Mouse (Mus musculus) forebrain, embryonic 14.5 days (tissue): ENCODE measurements around the gene Efcab5. TPM values are rescaled to one million over a fixed set of nuclear protein-coding genes. Genes with fewer than 3 reads are reported as not detected.

Experiments used
- ATAC-seq: fragments of 200-750 bp; cut with Nextera tagmentation; 2 replicates; pipeline ENCODE4 v1.8.0; 2017; ENCODE audit warnings: mild to moderate bottlenecking, moderate library complexity
- DNase-seq: peaks from one replicate; pipeline ENCODE4 v3.0.0-alpha.2; 2015; ENCODE audit warnings: low spot score
- H3K27ac ChIP-seq: fragments of 300-500 bp; sonication (generic); 2 replicates; pipeline ENCODE4 v1.5.1; 2014; ENCODE audit warnings: low read depth, mild to moderate bottlenecking, control low read depth, low read length, moderate library complexity
- H3K27me3 ChIP-seq: fragments of 300-500 bp; sonication (generic); replicated peaks from 2 replicates; pipeline ENCODE4 v1.6.1; 2014; ENCODE audit warnings: low read length, control low read depth, mixed read lengths; ENCODE audit not compliant: control insufficient read depth, insufficient read depth
- H3K36me3 ChIP-seq: fragments of 300-500 bp; sonication (generic); 2 replicates; pipeline ENCODE4 v1.6.1; 2014; ENCODE audit warnings: low read length, control low read depth; ENCODE audit not compliant: control insufficient read depth, insufficient read depth
- H3K4me1 ChIP-seq: fragments of 300-500 bp; sonication (generic); 2 replicates; pipeline ENCODE4 v1.6.1; 2014; ENCODE audit warnings: antibody characterized with exemption, low read length, control low read depth; ENCODE audit not compliant: control insufficient read depth, insufficient read depth
- H3K4me2 ChIP-seq: fragments of 300-500 bp; sonication (generic); 2 replicates; pipeline ENCODE4 v1.6.1; 2014; ENCODE audit warnings: mild to moderate bottlenecking, control low read depth, low read length
- H3K4me3 ChIP-seq: fragments of 300-500 bp; sonication (generic); 2 replicates; pipeline ENCODE4 v1.5.1; 2014; ENCODE audit warnings: low read depth, low read length, control low read depth
- H3K9ac ChIP-seq: fragments of 300-500 bp; sonication (generic); 2 replicates; pipeline ENCODE4 v1.6.1; 2014; ENCODE audit warnings: mild to moderate bottlenecking, low read length, control low read depth, moderate library complexity
- H3K9me3 ChIP-seq: fragments of 300-500 bp; sonication (generic); replicated peaks from 2 replicates; pipeline ENCODE4 v1.6.1; 2016; ENCODE audit warnings: low read length, control low read depth, mixed read lengths; ENCODE audit not compliant: control insufficient read depth
- WGBS: fragments of 180-500 bp; shearing (Covaris S2); extraction: QIAGEN DNeasy Blood & Tissue Kit; methylation state at CpG from one replicate; pipeline ENCODE4 v1.1.7; 2014; 5-methylcytosine and 5-hydroxymethylcytosine counted together
- polyA plus RNA-seq: library from polyadenylated mRNA; unstranded; fragments of >200 nt; fragmentation: Nextera tagmentation; extraction: Ambion mirVana; gene quantifications from 2 replicates; pipeline ENCODE4 v1.2.1, GENCODE M21; 2014

Gene Efcab5
- polyA plus RNA-seq, 1 experiment from 2014 or later = 0.74 TPM

DNA sequence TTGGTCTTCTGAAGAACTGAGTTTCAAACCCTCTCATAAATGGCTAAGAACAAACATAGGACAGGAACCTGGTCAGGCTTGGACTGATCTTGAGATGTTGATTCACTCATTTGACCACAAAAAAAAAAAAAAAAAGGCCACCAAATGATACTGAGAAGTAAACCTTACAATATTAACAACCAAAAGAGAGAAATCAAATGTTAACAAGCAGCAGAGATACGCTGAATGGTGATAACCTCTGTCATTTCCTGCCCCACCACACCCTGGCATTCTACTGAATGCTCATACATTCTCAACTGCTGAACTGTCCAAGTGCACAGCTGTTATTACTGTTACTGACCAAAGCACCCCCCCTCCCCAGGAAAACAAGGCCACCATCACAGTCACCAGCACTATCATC is 11.9 kb upstream of the Efcab5 start:
- Histone ChIP-seq H3K9me3 (no peaks in the 10 kb centered on the region), H3K27ac (no peak overlapping the region), H3K4me1 (peaks cover 2% of the 10 kb centered on the region; the same call in 1 of the 2 replicates), H3K4me3 (no peak overlapping the region), H3K9ac (no peak overlapping the region), H3K36me3 (no peaks in the 10 kb centered on the region), H3K4me2 (no peak overlapping the region), H3K27me3 (no peaks in the 10 kb centered on the region)
- DNase-seq = no peak
- 83% methylated on average over 1 of the region's 1 CpGs for WGBS
- ATAC-seq = no peak

DNA sequence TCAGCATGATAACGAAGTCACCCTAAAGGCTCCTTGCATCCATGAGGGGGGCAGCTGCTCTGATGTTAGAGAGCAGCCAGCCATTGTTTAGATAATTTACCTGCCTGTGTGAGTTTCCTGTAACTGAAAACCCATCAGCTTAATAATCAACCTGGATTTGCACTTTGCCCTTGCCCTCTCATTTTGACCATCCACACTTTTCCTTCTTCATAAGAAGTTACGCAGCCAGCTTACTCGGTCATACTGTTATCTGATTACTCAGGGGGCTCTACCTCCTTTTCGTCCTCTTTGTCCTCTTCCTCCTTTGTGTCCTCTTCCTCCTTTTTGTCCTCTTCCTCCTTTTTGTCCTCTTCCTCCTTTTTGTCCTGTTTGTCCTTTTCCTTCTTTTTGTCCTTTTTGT is 10.9 kb upstream of the Efcab5 start:
- Histone ChIP-seq H3K27me3 (no peaks in the 10 kb centered on the region), H3K4me3 (no peak overlapping the region), H3K9me3 (no peaks in the 10 kb centered on the region), H3K9ac (no peak overlapping the region), H3K27ac (no peak overlapping the region), H3K4me2 (no peak overlapping the region), H3K36me3 (no peaks in the 10 kb centered on the region), H3K4me1 (peaks cover 5% of the 10 kb centered on the region; the same call in 1 of the 2 replicates)
- DNase-seq (no peak), ATAC-seq (no peak)
- 53% methylated on average over 4 of the region's 4 CpGs for WGBS

- no peak overlapping the region for H3K27ac ChIP-seq
- no peak overlapping the region for H3K4me3 ChIP-seq
- ATAC-seq (no peak), DNase-seq (no peak)
- no peaks in the 10 kb centered on the region for H3K27me3 ChIP-seq
- H3K4me2 ChIP-seq = no peak overlapping the region
- H3K4me1 ChIP-seq = peaks cover 14% of the 10 kb centered on the region
- H3K9me3 ChIP-seq = no peaks in the 10 kb centered on the region
- WGBS = 40% methylated on average over 4 of the region's 4 CpGs
- no peaks in the 10 kb centered on the region for H3K36me3 ChIP-seq
- no peak overlapping the region for H3K9ac ChIP-seq
Observed at GRCm38 (mm10) chr11:77196181-77197143, 7.7 kb upstream of the Efcab5 start.

DNA sequence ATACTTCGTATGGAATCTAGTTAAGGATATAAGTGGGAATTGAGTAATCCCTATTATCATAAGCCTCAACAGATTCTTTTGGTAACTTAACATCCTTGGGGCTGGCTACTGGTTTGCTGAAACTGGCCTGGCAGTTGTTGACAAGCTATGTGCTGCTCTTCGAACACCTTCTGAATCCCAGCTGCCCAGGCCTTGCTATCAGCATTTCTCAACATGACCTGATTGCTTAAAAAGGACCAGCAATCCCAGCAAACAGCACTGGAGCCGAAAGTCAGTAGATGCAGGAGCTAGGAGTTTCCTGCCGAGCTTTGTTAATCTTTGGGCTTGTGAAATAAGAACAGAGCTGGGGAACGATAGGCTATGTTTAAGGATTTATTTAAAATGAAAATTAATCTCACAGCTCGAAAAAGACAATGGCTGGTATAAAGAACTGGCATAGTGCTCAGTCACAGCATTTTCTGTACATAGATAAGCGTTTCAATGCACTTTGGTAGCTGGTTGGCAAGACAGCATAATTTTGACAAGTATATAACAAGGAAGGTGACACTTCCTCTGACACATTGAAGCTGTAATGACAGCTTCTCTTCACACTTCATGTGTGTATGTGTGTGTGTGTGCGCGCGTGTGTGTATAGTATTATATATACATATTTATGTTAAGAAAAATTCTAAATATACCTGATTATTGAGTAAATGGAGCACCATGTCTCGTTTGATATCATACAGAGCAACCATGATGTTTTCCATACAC is 6.8 kb upstream of the Efcab5 start:
- H3K9me3 ChIP-seq = no peaks in the 10 kb centered on the region
- H3K9ac ChIP-seq = no peak overlapping the region
- H3K27ac ChIP-seq = no peak overlapping the region
- H3K4me1 ChIP-seq = peaks cover 14% of the 10 kb centered on the region
- peak; percentile 57 for DNase-seq
- H3K4me2 ChIP-seq = no peak overlapping the region
- no peak for ATAC-seq
- H3K27me3 ChIP-seq = no peaks in the 10 kb centered on the region
- 64% methylated on average over 11 of the region's 11 CpGs for WGBS
- no peaks in the 10 kb centered on the region for H3K36me3 ChIP-seq
- no peak overlapping the region for H3K4me3 ChIP-seq

DNA sequence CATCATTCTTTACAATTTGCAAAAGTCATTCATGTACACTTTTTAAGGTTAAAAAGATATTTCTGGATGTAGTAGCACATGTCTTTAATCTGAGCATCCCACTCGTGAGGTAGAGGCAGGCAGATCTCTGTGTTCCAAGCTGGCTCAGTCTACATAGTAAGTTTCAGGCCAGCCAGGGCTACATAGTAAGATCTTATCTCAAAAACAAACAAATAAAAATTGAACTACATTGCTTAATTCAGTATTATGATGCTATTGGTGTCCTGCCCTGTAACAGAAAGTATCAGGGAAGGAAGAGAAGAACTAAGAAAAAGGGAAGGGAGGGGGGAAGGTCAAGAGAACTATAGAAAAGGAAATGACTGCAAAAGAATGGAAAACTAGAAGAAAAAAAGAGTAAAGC is 6.0 kb upstream of the Efcab5 start:
- Histone ChIP-seq H3K4me3 (no peak overlapping the region), H3K9me3 (no peaks in the 10 kb centered on the region), H3K27ac (no peak overlapping the region), H3K4me2 (no peak overlapping the region), H3K4me1 (peaks cover 14% of the 10 kb centered on the region), H3K27me3 (no peaks in the 10 kb centered on the region), H3K9ac (no peak overlapping the region), H3K36me3 (no peaks in the 10 kb centered on the region)
- ATAC-seq (no peak), DNase-seq (no peak)
- 61% methylated on average over 1 of the region's 1 CpGs for WGBS

GRCm38 (mm10) chr11:77193941-77194553 is 5.3 kb upstream of the Efcab5 start:
- no peak overlapping the region for H3K4me3 ChIP-seq
- ATAC-seq (peak; percentile 58), DNase-seq (peak; percentile 71)
- no peaks in the 10 kb centered on the region for H3K9me3 ChIP-seq
- H3K4me1 ChIP-seq = peaks cover 14% of the 10 kb centered on the region
- no peak overlapping the region for H3K4me2 ChIP-seq
- H3K9ac ChIP-seq = no peak overlapping the region
- WGBS = 6% methylated on average over 6 of the region's 6 CpGs
- H3K36me3 ChIP-seq = no peaks in the 10 kb centered on the region
- H3K27ac ChIP-seq = no peak overlapping the region
- H3K27me3 ChIP-seq = no peaks in the 10 kb centered on the region

DNA sequence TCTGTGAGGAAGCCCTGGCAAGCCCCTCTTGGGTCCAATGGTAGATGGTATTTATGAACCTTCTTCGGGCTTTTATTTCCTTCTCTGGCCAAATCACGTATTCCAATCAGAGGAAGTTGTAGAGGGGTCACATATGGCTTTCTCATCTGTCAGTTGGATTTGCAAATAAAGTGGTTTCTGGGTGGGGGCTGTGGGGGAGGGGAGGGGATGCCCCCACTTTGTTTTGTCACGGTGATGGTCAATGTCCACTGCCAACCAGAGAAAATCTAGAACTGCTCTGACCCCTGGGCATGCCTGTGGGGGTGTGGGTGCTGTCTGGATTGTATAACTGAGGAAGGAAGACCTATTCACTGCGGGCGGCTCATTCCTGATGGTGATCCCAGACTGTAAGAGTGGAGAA is 4.6 kb upstream of the Efcab5 start:
- Histone ChIP-seq H3K9me3 (no peaks in the 10 kb centered on the region), H3K4me2 (no peak overlapping the region), H3K27ac (no peak overlapping the region), H3K4me1 (peaks cover 14% of the 10 kb centered on the region), H3K36me3 (no peaks in the 10 kb centered on the region), H3K9ac (no peak overlapping the region), H3K27me3 (no peaks in the 10 kb centered on the region), H3K4me3 (no peak overlapping the region)
- ATAC-seq (no peak), DNase-seq (no peak)
- WGBS = 46% methylated on average over 5 of the region's 5 CpGs

GRCm38 (mm10) chr11:77184926-77185325 is 3.8 kb downstream of the Efcab5 start:
- WGBS = 66% methylated on average over 2 of the region's 2 CpGs
- Histone ChIP-seq H3K36me3 (no peaks in the 10 kb centered on the region), H3K4me3 (no peak overlapping the region), H3K27me3 (no peaks in the 10 kb centered on the region), H3K9ac (no peak overlapping the region), H3K9me3 (no peaks in the 10 kb centered on the region), H3K27ac (no peak overlapping the region), H3K4me2 (no peak overlapping the region), H3K4me1 (peaks cover 17% of the 10 kb centered on the region)
- DNase-seq (no peak), ATAC-seq (no peak)
